Mouse (Mus musculus) left cerebral cortex, postnatal 10 days (tissue): ENCODE measurements around the gene Gm1330. TPM values are rescaled to one million over a fixed set of nuclear protein-coding genes. Genes with fewer than 3 reads are reported as not detected.
"Not testable (repeated sequence)": the region's sequence is repeated elsewhere in the genome, so short reads cannot be mapped to it uniquely, and the experiment has no call there.

Source experiments
- DNase-seq, 2 experiments: peaks; one replicate each; pipeline ENCODE4 v3.0.0; 2021 to 2022; ENCODE audit warnings: low spot score in 2 of 2, mixed read lengths in 1 of 2; ENCODE audit errors: extremely low spot score in 1 of 2
- intact Hi-C: fragments of 180-260 bp; cut with DNase I; formaldehyde crosslinking; loops from one replicate; pipeline ENCODE4 v1.15.1; 2025
- total RNA-seq, 2 experiments: library from RNA; stranded (reverse); gene quantifications; 2 replicates each; pipeline ENCODE4 v1.2.3; 2021

Gene Gm1330
- total RNA-seq = not detected

DNA sequence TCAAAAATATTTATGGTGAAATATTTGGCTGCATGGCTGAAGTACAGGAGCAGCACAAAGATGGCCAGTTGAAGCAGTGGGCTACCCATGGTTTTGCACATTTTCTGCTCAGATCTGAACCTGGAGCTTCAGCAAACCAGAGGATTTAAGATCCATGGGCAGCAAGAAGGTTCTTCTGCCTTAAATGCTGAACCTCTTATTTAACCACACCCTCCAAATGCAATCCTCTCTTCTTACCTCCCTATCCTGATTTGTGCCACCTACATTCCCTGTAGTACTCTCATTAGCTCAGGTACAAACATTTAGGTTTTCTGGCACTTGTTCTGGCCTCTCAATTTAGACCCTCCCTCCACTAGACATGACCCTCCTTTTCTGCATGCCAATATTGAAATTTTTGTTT is at the start of gene Gm1330:
TSS of gene Gm1330 (minus strand) at position 101 of the 400 bp plus-strand sequence.
- intact Hi-C loops = no loop called here
- no peak for DNase-seq

DNA sequence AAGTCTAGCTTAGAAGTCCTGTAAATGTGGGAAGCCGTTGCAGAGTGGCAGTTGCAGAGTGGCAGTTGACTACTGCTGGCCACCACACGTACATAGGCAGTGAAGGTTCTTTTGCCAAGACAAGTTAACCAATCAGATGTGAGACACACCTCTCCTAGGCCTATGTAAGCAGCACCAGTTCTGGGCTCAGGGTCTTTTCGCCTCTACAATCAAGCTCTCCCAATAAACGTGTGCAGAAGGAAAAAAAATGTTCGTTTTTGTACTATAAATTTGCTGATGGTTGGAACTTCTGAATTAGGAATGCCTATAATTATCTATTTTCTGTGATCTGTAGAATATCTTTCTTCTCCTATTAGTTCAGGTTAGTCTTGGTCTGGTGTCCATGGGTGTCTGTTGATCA is 14.1 kb upstream of the Gm1330 start, which contains the start of gene Gm10750:
TSS of gene Gm10750 (minus strand) at position 101 of the 400 bp plus-strand sequence.
- DNase-seq, intact Hi-C loops: not testable (repeated sequence)

DNA sequence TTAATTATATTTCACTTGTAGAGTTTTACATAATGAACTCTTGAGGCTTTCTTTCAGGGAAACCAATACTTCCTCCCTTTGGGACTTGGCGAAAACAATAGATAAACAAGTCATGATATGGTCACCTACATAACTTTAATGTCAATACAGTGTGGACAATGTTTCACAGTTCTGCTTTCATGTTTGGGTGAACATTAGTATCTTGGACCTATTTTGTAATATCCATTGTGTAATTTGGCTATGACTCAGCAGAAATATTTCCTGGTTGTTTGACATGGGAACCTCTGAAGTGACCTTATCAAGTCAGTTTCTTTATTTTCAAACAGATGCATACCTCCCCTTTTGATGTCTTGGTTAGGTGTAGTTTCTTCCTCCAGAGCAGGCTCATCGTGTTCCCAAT is 1.8 kb upstream of the Gm1330 start:
- DNase-seq = no peak
- intact Hi-C loops = no loop called here

DNA sequence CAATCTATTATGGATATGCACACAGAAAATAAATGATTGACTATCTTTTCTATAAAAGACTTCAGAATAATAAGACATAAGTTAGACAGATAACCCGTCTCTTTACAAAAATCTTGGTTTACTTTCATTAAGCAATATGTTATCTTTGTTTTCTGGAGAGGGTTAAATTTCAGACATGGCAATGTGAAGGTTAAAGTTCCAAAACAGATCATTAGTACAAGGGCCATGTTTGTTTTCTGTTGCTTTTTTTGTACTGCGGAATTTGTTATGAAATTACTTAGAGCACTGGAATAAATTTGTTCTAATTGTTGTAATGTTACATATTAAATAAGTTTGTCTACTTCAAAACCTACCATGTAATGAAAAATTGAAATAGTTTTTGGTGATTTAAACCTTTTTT is 7.9 kb downstream of the Gm1330 start:
- no peak for DNase-seq
- intact Hi-C loops = no loop called here

Other genes starting within 250 kb of the Gm1330 start
- gene Cst11, start 231.8 kb downstream of the Gm1330 start, total RNA-seq = not detected
- not detected for gene 8030411F24Rik, start 221.2 kb downstream of the Gm1330 start, total RNA-seq
- gene Cst12, start 213.9 kb downstream of the Gm1330 start, total RNA-seq = not detected
- gene Cst8, start 204.5 kb downstream of the Gm1330 start, total RNA-seq = not detected
- gene Cst13, start 183.2 kb downstream of the Gm1330 start, total RNA-seq = not detected
- not detected for gene Cst9, start 168.1 kb downstream of the Gm1330 start, total RNA-seq
- gene 9230104L09Rik, start 138.2 kb downstream of the Gm1330 start, total RNA-seq = not detected
- gene Cst3, start 127.6 kb downstream of the Gm1330 start, total RNA-seq = 1,000 to 10,000 TPM; 1,743 to 1,747 TPM
- not detected for gene Gm10750, start 14.0 kb upstream of the Gm1330 start, total RNA-seq